Mouse (Mus musculus) ES-E14 (cell line): ENCODE data around the gene Hs6st3.

Experiments
- HCFC1 ChIP-seq: IDR thresholded peaks from 2 replicates; pipeline ENCODE4 v1.6.1; 2012; ENCODE audit warnings: low read length, inconsistent platforms, borderline replicate concordance; ENCODE audit not compliant: insufficient read depth
- ZC3H11A ChIP-seq: IDR thresholded peaks from 2 replicates; pipeline ENCODE4 v1.6.1; 2012; ENCODE audit warnings: low read depth, mild to moderate bottlenecking, inconsistent platforms, low read length, borderline replicate concordance

- TF ChIP-seq HCFC1 (no peak), ZC3H11A (no peak)
Observed at GRCm38 (mm10) chr14:119665741-119666141, 527.6 kb downstream of the Hs6st3 start.
